Mouse (Mus musculus) lung, embryonic 14.5 days (tissue): ENCODE measurements at regions not wholly inside any gene's neighbourhood (a gene's known extent, or its start where the extent isn't known, plus 50 kb on each side); places are given as distances from the start of the nearest gene placed in this dataset.

ENCODE experiments used
- ATAC-seq: fragments of 200-750 bp; cut with Nextera tagmentation; 2 replicates; pipeline ENCODE4 v1.8.0; 2017; ENCODE audit warnings: mild to moderate bottlenecking, moderate TSS enrichment, moderate library complexity; ENCODE audit not compliant: insufficient read depth
- DNase-seq: peaks from one replicate; pipeline ENCODE4 v3.0.0-alpha.2; 2015
- H3K27ac ChIP-seq: fragments of 300-500 bp; sonication (generic); 2 replicates; pipeline ENCODE4 v1.5.1; 2014; ENCODE audit warnings: low read depth, mild to moderate bottlenecking, moderate library complexity
- H3K27me3 ChIP-seq: fragments of 300-500 bp; sonication (generic); 2 replicates; pipeline ENCODE4 v1.6.1; 2014; ENCODE audit warnings: low read length, control low read depth; ENCODE audit not compliant: insufficient read depth
- H3K36me3 ChIP-seq: fragments of 300-500 bp; sonication (generic); 2 replicates; pipeline ENCODE4 v1.6.1; 2014; ENCODE audit warnings: control low read depth; ENCODE audit not compliant: insufficient read depth
- H3K4me1 ChIP-seq: fragments of 300-500 bp; sonication (generic); 2 replicates; pipeline ENCODE4 v1.6.1; 2014; ENCODE audit warnings: antibody characterized with exemption, control low read depth; ENCODE audit not compliant: insufficient read depth
- H3K4me2 ChIP-seq: fragments of 300-500 bp; sonication (generic); 2 replicates; pipeline ENCODE4 v1.6.1; 2014; ENCODE audit warnings: mild to moderate bottlenecking
- H3K4me3 ChIP-seq: fragments of 300-500 bp; sonication (generic); 2 replicates; pipeline ENCODE4 v1.5.1; 2014; ENCODE audit warnings: low read depth, low read length
- H3K9ac ChIP-seq: fragments of 300-500 bp; sonication (generic); 2 replicates; pipeline ENCODE4 v1.6.1; 2014
- H3K9me3 ChIP-seq: fragments of 300-500 bp; sonication (generic); 2 replicates; pipeline ENCODE4 v1.6.1; 2016; ENCODE audit warnings: low read depth, low read length, control low read depth
- CTCF ChIP-seq: IDR thresholded peaks from 2 replicates; pipeline ENCODE4 v1.5.1; 2016; ENCODE audit warnings: antibody characterized with exemption, low read depth
- WGBS: fragments of 180-500 bp; shearing (Covaris S2); extraction: QIAGEN DNeasy Blood & Tissue Kit; methylation state at CpG from one replicate; pipeline ENCODE4 v1.1.7; 2014; 5-methylcytosine and 5-hydroxymethylcytosine counted together

DNA sequence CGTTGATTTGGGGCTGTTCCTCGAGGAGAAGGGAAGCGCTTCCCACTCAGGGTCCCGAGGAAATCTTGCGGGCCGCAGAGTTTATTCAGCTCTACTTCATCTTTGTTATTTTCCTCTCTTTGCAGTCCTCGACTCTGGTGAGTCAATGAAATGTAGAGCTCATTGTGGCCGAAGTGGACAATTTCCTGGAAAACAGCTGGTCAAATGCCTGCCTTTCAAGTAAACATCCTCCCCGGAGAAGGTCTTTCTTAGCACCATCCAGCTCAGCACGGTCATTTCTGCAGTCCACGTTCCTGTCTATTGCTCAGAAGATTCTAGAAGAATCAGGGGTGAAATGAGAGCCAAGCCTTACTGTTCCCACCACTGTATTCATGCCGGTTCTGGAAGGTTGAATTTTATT is 133.0 kb downstream of the Bcas1 start:
- H3K4me1 ChIP-seq: peaks cover 21% of the 10 kb centered on the region
- H3K27me3 ChIP-seq: no peaks in the 10 kb centered on the region
- H3K36me3 ChIP-seq: no peaks in the 10 kb centered on the region
- no peak for ATAC-seq
- DNase-seq: peak; percentile 65
- H3K27ac ChIP-seq: peak overlapping the region; percentile 3; the same call in 1 of the 2 replicates
- H3K4me2 ChIP-seq: no peak overlapping the region
- no peaks in the 10 kb centered on the region for H3K9me3 ChIP-seq
- WGBS: 57% methylated on average over 12 of the region's 12 CpGs
- H3K9ac ChIP-seq: no peak overlapping the region
- no peak for TF ChIP-seq CTCF
- no peak overlapping the region for H3K4me3 ChIP-seq

DNA sequence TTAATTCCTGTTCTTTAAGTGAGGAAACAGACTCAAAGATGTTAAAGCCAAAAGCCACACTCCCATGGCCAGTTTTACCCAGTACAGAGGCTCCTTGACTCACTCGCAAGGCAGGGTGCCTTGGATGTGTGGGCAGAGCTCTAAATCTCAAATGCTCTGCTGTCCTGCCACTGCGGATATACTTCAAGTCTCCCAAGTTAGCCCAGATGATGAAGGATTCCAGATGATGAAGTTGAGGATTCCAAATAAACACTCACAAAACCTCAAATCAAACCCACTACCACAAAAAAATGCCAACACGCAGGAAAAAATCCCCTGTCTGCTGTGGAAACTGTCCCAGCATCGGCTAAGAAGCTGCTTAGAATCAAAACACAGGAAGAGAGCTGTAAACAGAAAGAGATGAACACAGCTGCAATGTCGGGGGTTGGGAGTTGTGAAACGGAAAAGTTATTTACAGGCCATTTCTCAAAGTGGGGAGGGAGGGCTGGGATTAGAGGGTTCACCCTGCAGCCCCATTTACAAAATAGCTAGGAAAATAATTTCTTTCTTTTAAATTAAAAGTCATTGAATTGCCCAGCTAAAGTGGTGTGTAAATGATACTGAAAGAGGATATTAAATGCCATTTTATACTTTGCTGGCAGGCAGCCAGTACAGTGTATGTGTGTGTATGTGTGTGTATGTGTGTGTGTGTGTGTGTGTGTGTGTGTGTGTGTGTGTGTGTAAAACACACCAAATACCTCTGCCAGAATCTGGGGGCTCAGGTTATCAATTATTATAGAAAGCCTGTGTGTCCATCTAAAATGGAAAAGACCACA is 135.6 kb downstream of the Bcas1 start:
- Histone ChIP-seq H3K4me1 (peaks cover 32% of the 10 kb centered on the region), H3K27me3 (no peaks in the 10 kb centered on the region), H3K4me2 (peak overlapping the region; percentile 38), H3K9ac (no peak overlapping the region), H3K36me3 (no peaks in the 10 kb centered on the region), H3K4me3 (no peak overlapping the region), H3K9me3 (no peaks in the 10 kb centered on the region), H3K27ac (peak overlapping the region; percentile 88)
- no peak for TF ChIP-seq CTCF
- DNase-seq (peak; percentile 83), ATAC-seq (no peak; the same call in 1 of the 2 replicates)
- 13% methylated on average over 6 of the region's 6 CpGs for WGBS

DNA sequence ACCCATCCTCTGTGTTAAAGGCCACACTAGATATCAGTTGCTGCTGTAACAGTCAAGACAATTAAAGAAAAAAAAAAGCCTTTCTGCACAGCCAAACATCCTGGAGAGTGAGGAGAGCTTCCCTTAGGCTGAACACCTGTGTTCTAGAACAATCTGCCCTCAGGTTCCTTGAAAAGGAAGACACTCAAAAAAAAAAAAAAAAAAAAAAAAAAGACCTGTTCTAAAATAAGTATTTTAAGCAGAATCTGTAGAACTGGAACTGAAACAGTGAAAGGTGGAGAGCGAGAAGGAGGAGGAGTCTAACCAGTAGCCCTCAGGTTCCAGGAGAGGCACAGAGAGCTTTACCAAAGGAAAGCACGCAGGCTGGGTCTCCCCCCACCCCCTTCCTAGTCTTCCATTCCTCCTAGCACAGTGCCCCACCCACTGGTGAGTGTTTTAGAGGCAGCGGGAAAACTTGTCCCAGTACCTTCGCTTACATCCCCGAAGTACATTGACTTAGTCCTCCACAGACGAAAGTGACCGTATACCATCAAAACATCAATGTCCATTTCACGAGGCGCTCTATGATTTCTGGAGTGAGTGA is 138.2 kb downstream of the Bcas1 start:
- no peak overlapping the region for H3K4me2 ChIP-seq
- ATAC-seq: no peak
- WGBS: 72% methylated on average over 9 of the region's 9 CpGs
- no peak overlapping the region for H3K27ac ChIP-seq
- DNase-seq: no peak
- no peak overlapping the region for H3K4me3 ChIP-seq
- H3K9me3 ChIP-seq: no peaks in the 10 kb centered on the region
- no peaks in the 10 kb centered on the region for H3K36me3 ChIP-seq
- TF ChIP-seq CTCF: no peak
- H3K27me3 ChIP-seq: no peaks in the 10 kb centered on the region
- no peak overlapping the region for H3K9ac ChIP-seq
- H3K4me1 ChIP-seq: peaks cover 40% of the 10 kb centered on the region

DNA sequence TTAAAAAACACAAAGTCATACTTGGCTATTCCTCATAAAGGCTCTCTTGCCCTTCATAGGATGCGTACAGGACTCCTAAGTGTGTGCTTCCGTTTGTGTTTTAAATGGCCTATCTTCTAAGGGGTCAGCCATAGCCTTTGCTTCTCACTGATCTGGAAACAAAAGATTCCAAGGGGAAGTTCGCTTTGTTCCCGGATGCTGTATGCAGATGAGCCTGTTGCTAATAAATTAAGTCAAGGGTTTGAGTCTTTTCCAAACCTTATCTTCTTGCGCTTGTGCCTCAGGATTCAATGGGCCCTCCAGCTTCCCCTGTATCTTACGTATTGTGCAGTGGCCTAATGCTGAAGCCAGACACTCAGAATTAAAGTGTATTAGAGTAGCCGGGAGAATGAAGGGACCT is 138.9 kb downstream of the Bcas1 start:
- no peak overlapping the region; the same call in 1 of the 2 replicates for H3K4me2 ChIP-seq
- no peaks in the 10 kb centered on the region for H3K9me3 ChIP-seq
- H3K36me3 ChIP-seq: no peaks in the 10 kb centered on the region
- no peak for ATAC-seq
- no peak overlapping the region for H3K9ac ChIP-seq
- no peak for DNase-seq
- TF ChIP-seq CTCF: no peak
- no peaks in the 10 kb centered on the region for H3K27me3 ChIP-seq
- H3K4me3 ChIP-seq: no peak overlapping the region
- 74% methylated on average over 7 of the region's 7 CpGs for WGBS
- H3K4me1 ChIP-seq: peaks cover 40% of the 10 kb centered on the region
- peak overlapping the region; percentile 50; the same call in 1 of the 2 replicates for H3K27ac ChIP-seq

DNA sequence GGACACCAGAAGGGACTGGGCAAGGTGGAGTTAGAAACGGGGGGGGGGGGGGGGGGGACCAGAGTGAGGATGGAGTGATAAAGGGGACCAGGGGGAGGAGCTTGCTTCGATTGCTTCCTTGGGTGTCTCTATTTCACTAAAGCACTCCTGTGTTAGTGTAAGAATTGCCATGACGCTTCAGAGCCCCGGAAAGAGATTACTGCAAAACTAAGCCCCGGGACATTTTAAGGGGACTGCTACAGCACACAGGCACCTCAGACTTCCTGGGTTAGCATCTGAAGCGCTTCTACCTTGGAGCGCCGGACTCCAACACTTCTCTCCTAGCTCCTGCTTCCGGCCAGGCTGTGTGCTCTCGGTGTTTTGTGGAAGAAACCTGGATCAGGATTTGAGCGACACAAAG is 139.4 kb downstream of the Bcas1 start:
- peak overlapping the region; percentile 16; the same call in 1 of the 2 replicates for H3K9ac ChIP-seq
- WGBS: 14% methylated on average over 11 of the region's 11 CpGs

DNA sequence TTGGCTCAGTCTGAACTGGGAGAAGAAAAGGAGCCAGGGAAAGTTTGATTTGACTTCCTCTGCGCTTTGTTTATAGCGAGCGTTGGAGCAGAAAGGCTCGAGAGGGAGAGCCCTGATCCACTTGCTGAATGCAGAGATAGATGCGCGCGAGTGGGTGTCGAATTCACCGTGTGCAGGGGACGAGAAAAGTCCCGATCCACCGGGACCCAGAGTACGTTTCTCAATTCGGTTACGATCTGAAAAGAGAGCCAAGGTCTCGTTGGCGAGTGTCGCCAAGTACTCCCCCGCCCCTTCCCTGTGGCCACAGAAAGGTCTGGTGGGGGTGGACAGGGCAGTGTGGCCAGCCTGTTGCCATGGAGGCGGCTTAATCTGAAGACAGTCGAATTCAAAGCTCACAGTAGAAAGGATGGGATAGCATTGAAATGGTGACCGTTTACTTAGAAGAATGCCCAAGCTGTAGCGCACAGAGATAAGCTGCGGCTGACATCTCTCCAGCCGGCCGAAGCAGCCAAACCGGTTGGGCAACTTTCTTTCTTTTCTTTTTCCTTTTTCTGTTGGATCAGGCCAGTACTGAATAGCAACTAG is 139.5 kb upstream of the Zfp217 start:
- Histone ChIP-seq H3K36me3 (no peaks in the 10 kb centered on the region), H3K27me3 (no peaks in the 10 kb centered on the region), H3K4me2 (peak overlapping the region; percentile 85), H3K9ac (peak overlapping the region; percentile 50), H3K4me3 (peak overlapping the region; percentile 37), H3K9me3 (no peaks in the 10 kb centered on the region), H3K4me1 (peaks cover 38% of the 10 kb centered on the region), H3K27ac (peak overlapping the region; percentile 86)
- 1% methylated on average over 27 of the region's 27 CpGs for WGBS
- no peak for TF ChIP-seq CTCF
- peak; percentile 82 for DNase-seq
- peak; percentile 76 for ATAC-seq

More for the DNA sequence above, 139.4 kb downstream of the Bcas1 start:
- DNase-seq: peak; percentile 35
- Histone ChIP-seq H3K4me3 (no peak overlapping the region), H3K36me3 (no peaks in the 10 kb centered on the region), H3K27me3 (no peaks in the 10 kb centered on the region), H3K27ac (peak overlapping the region; percentile 50; the same call in 1 of the 2 replicates), H3K9me3 (no peaks in the 10 kb centered on the region), H3K4me1 (peaks cover 40% of the 10 kb centered on the region), H3K4me2 (peak overlapping the region; percentile 85)
- no peak for TF ChIP-seq CTCF
- no peak for ATAC-seq

DNA sequence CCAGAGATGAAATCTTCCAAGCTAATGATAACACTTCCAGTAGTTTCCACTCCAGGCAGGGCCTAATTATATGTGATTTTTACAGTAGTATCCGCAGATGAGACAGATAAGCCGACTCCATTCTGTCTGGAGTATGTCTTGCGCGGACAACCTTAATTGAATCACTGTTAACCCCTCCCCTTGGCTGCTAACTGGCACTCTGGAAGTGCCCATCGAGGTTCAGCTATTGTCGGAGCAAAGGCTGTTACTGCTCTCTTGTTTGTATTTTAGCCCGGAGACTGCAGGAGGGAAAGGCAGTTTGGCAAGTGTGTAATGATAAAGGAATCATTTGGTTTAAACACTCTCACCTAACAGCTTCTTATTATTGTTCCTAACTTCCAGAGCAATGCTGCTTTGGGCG is 138.9 kb upstream of the Zfp217 start:
- DNase-seq (peak; percentile 45), ATAC-seq (no peak)
- peak overlapping the region; percentile 50 for H3K9ac ChIP-seq
- H3K4me2 ChIP-seq: peak overlapping the region; percentile 85
- no peak for TF ChIP-seq CTCF
- H3K27ac ChIP-seq: peak overlapping the region; percentile 86
- no peaks in the 10 kb centered on the region for H3K36me3 ChIP-seq
- 6% methylated on average over 8 of the region's 8 CpGs for WGBS
- H3K4me3 ChIP-seq: peak overlapping the region; percentile 37; the same call in 1 of the 2 replicates
- H3K27me3 ChIP-seq: no peaks in the 10 kb centered on the region
- no peaks in the 10 kb centered on the region for H3K9me3 ChIP-seq
- H3K4me1 ChIP-seq: peaks cover 34% of the 10 kb centered on the region
